Mouse (Mus musculus) cerebellum, adult (tissue): ENCODE measurements around the gene Tbl3.
A peak's percentile ranks its signal among the peaks of the same experiment; 100 is the strongest.

Experiments used
- ATAC-seq: cut with Nextera tagmentation; 2 replicates; pipeline ENCODE4 v1.9.2; 2017; ENCODE audit warnings: mild to moderate bottlenecking, moderate library complexity, mixed read lengths; ENCODE audit not compliant: insufficient number of reproducible peaks, low FRiP score, low TSS enrichment

Tbl3 gene

GRCm38 (mm10) chr17:24706982-24707800 is at the start of gene Tbl3:
TSS of gene Tbl3 (minus strand) at chr17:24707660.
- peak; percentile 64; the same call in 1 of the 2 replicates for ATAC-seq

GRCm38 (mm10) chr17:24752415-24753394 is 45.2 kb upstream of the Tbl3 start, which contains the start of gene Hs3st6:
TSS of gene Hs3st6 (plus strand) at chr17:24752988.
- no peak for ATAC-seq

- no peak for ATAC-seq
Measured at GRCm38 (mm10) chr17:24751528-24751927, 44.1 kb upstream of the Tbl3 start.

GRCm38 (mm10) chr17:24746986-24747385 is 39.5 kb upstream of the Tbl3 start:
- ATAC-seq = no peak

GRCm38 (mm10) chr17:24745526-24746497 is 38.4 kb upstream of the Tbl3 start:
- no peak; the same call in 1 of the 2 replicates for ATAC-seq

- ATAC-seq = no peak
Measured at GRCm38 (mm10) chr17:24744381-24744780, 36.9 kb upstream of the Tbl3 start.

GRCm38 (mm10) chr17:24743896-24744295 is 36.4 kb upstream of the Tbl3 start:
- ATAC-seq = no peak

- no peak for ATAC-seq
Measured at GRCm38 (mm10) chr17:24742307-24742706, 34.8 kb upstream of the Tbl3 start.

GRCm38 (mm10) chr17:24739926-24740325 is 32.5 kb upstream of the Tbl3 start:
- ATAC-seq = no peak

GRCm38 (mm10) chr17:24738238-24738637 is 30.8 kb upstream of the Tbl3 start:
- no peak for ATAC-seq

- ATAC-seq = no peak
Measured at GRCm38 (mm10) chr17:24737135-24737810, 29.8 kb upstream of the Tbl3 start.

GRCm38 (mm10) chr17:24736330-24737051 is 29.0 kb upstream of the Tbl3 start, which contains the start of gene Msrb1:
TSS of gene Msrb1 (plus strand) at chr17:24736642.
- ATAC-seq = peak; percentile 84

GRCm38 (mm10) chr17:24735446-24735845 is 28.0 kb upstream of the Tbl3 start:
- no peak for ATAC-seq

GRCm38 (mm10) chr17:24734513-24734912 is 27.1 kb upstream of the Tbl3 start:
- no peak for ATAC-seq

- ATAC-seq = no peak
Measured at GRCm38 (mm10) chr17:24733434-24734050, 26.1 kb upstream of the Tbl3 start.

GRCm38 (mm10) chr17:24732233-24732935 is 24.9 kb upstream of the Tbl3 start:
- ATAC-seq = no peak

- no peak for ATAC-seq
Measured at GRCm38 (mm10) chr17:24730787-24731186, 23.3 kb upstream of the Tbl3 start.
